Mouse (Mus musculus) erythroblast, embryonic 14.5 days (primary cell): ENCODE data around the gene Serpini1. TPM values are rescaled to one million over a fixed set of nuclear protein-coding genes. Genes with fewer than 3 reads are reported as not detected.

Experiments
- H3K27me3 ChIP-seq: 2 replicates; pipeline ENCODE4 v1.6.1; 2012; ENCODE audit warnings: inconsistent platforms; ENCODE audit not compliant: control insufficient read depth
- H3K36me3 ChIP-seq: 2 replicates; pipeline ENCODE4 v1.6.1; 2012; ENCODE audit warnings: mild to moderate bottlenecking, inconsistent platforms; ENCODE audit not compliant: control insufficient read depth
- H3K4me1 ChIP-seq: 2 replicates; pipeline ENCODE4 v1.6.1; 2012; ENCODE audit warnings: inconsistent platforms; ENCODE audit not compliant: control insufficient read depth
- H3K4me3 ChIP-seq: replicated peaks from 2 replicates; pipeline ENCODE3; 2012; ENCODE audit warnings: moderate library complexity, mild to moderate bottlenecking, inconsistent platforms
- H3K9me3 ChIP-seq: 2 replicates; pipeline ENCODE4 v1.6.1; 2012; ENCODE audit warnings: low read length, inconsistent platforms, mixed read lengths; ENCODE audit not compliant: control insufficient read depth
- GATA1 ChIP-seq: IDR thresholded peaks from 2 replicates; pipeline ENCODE4 v1.6.1; 2012; ENCODE audit warnings: low read length, inconsistent platforms, mixed read lengths
- TAL1 ChIP-seq: IDR thresholded peaks from 3 replicates; pipeline ENCODE4 v1.6.1; 2012; ENCODE audit warnings: low read length, inconsistent platforms, mixed read lengths
- polyA plus RNA-seq: library from polyadenylated mRNA; stranded (reverse); fragments of >175 nt; gene quantifications from 2 replicates; pipeline ENCODE4 v1.2.3, GENCODE M21; 2012

The Serpini1 gene
- polyA plus RNA-seq, 1 experiment: not detected

- Histone ChIP-seq H3K27me3 (no peaks in the 10 kb centered on the region), H3K9me3 (no peaks in the 10 kb centered on the region), H3K4me1 (no peaks in the 10 kb centered on the region), H3K36me3 (no peaks in the 10 kb centered on the region), H3K4me3 (no peak overlapping the region)
- TF ChIP-seq GATA1 (no peak), TAL1 (no peak)
These were observed 98.4 kb downstream of the Serpini1 start for GRCm38 (mm10) chr3:75655578-75656344.

- H3K36me3 ChIP-seq: no peaks in the 10 kb centered on the region
- H3K27me3 ChIP-seq: no peaks in the 10 kb centered on the region
- no peak overlapping the region for H3K4me3 ChIP-seq
- TF ChIP-seq GATA1 (no peak), TAL1 (no peak)
- H3K4me1 ChIP-seq: no peaks in the 10 kb centered on the region
- H3K9me3 ChIP-seq: no peaks in the 10 kb centered on the region
These were observed 109.6 kb downstream of the Serpini1 start for GRCm38 (mm10) chr3:75666962-75667361.

GRCm38 (mm10) chr3:75670425-75670824 is 113.1 kb downstream of the Serpini1 start:
- TF ChIP-seq GATA1: no peak
- TF ChIP-seq TAL1: no peak
- Histone ChIP-seq H3K4me1 (no peaks in the 10 kb centered on the region), H3K27me3 (no peaks in the 10 kb centered on the region), H3K9me3 (no peaks in the 10 kb centered on the region), H3K36me3 (no peaks in the 10 kb centered on the region), H3K4me3 (no peak overlapping the region)

- H3K4me1 ChIP-seq: no peaks in the 10 kb centered on the region
- H3K4me3 ChIP-seq: no peak overlapping the region
- no peaks in the 10 kb centered on the region for H3K36me3 ChIP-seq
- no peak for TF ChIP-seq TAL1
- no peak for TF ChIP-seq GATA1
- no peaks in the 10 kb centered on the region for H3K9me3 ChIP-seq
- H3K27me3 ChIP-seq: no peaks in the 10 kb centered on the region
These were observed 125.5 kb downstream of the Serpini1 start for GRCm38 (mm10) chr3:75682881-75683280.

- Histone ChIP-seq H3K27me3 (no peaks in the 10 kb centered on the region), H3K4me3 (no peak overlapping the region), H3K9me3 (no peaks in the 10 kb centered on the region), H3K36me3 (no peaks in the 10 kb centered on the region), H3K4me1 (no peaks in the 10 kb centered on the region)
- TF ChIP-seq GATA1 (no peak), TAL1 (no peak)
These were observed 129.4 kb downstream of the Serpini1 start for GRCm38 (mm10) chr3:75686775-75687174.

- H3K9me3 ChIP-seq: no peaks in the 10 kb centered on the region
- TF ChIP-seq TAL1: no peak
- no peak for TF ChIP-seq GATA1
- H3K36me3 ChIP-seq: no peaks in the 10 kb centered on the region
- no peaks in the 10 kb centered on the region for H3K4me1 ChIP-seq
- H3K27me3 ChIP-seq: no peaks in the 10 kb centered on the region
- H3K4me3 ChIP-seq: no peak overlapping the region
These were observed 130.0 kb downstream of the Serpini1 start for GRCm38 (mm10) chr3:75687187-75687825.

GRCm38 (mm10) chr3:75690321-75690720 is 133.0 kb downstream of the Serpini1 start:
- no peaks in the 10 kb centered on the region for H3K27me3 ChIP-seq
- H3K9me3 ChIP-seq: no peaks in the 10 kb centered on the region
- H3K36me3 ChIP-seq: no peaks in the 10 kb centered on the region
- TF ChIP-seq GATA1 (no peak), TAL1 (no peak)
- H3K4me1 ChIP-seq: no peaks in the 10 kb centered on the region
- no peak overlapping the region for H3K4me3 ChIP-seq

GRCm38 (mm10) chr3:75692088-75692487 is 134.7 kb downstream of the Serpini1 start:
- H3K27me3 ChIP-seq: no peaks in the 10 kb centered on the region
- H3K9me3 ChIP-seq: no peaks in the 10 kb centered on the region
- H3K4me1 ChIP-seq: no peaks in the 10 kb centered on the region
- no peaks in the 10 kb centered on the region for H3K36me3 ChIP-seq
- TF ChIP-seq GATA1 (no peak), TAL1 (no peak)
- no peak overlapping the region for H3K4me3 ChIP-seq

Other genes starting within 250 kb of the Serpini1 start
- not detected in 2 replicates for gene Wdr49, start 75.4 kb upstream of the Serpini1 start, polyA plus RNA-seq
- 0.17 and 0.56 TPM in 2 replicates for gene Pdcd10, start 691 bp upstream of the Serpini1 start, polyA plus RNA-seq
- not detected in 2 replicates for gene Gm29133, start 190.7 kb downstream of the Serpini1 start, polyA plus RNA-seq